Mouse (Mus musculus): Measurements from ENCODE around the gene Zbtb5. TPM values are rescaled to one million over a fixed set of nuclear protein-coding genes. Genes with fewer than 3 reads are reported as not detected.
A peak's percentile ranks its signal among the peaks of the same experiment; 100 is the strongest.

Gene Zbtb5
- polyA plus RNA-seq, 1 experiment from 2014 or later: 17.6 TPM

GRCm38 (mm10) chr4:44979794-44980338, 32.3 kb downstream of the Zbtb5 start:
- Histone ChIP-seq H3K9me3 (replicated peaks; ENCODE audit: control insufficient read depth, low read length) (peaks cover 3% of the 10 kb centered on the region; the same call in 1 of the 2 replicates), H3K9ac (ENCODE audit: low read length) (no peak overlapping the region), H3K4me2 (ENCODE audit: low read depth, low read length) (no peak overlapping the region), H3K27me3 (ENCODE audit: control insufficient read depth, insufficient read depth, low read length) (no peaks in the 10 kb centered on the region), H3K4me1 (ENCODE audit: control insufficient read depth, insufficient read depth, low read length) (peaks cover 6% of the 10 kb centered on the region; the same call in 1 of the 2 replicates), H3K27ac (ENCODE audit: low read length) (no peak overlapping the region), H3K36me3 (ENCODE audit: control insufficient read depth, insufficient read depth, low read length) (no peaks in the 10 kb centered on the region), H3K4me3 (replicated peaks; ENCODE audit: low read length) (no peak overlapping the region)
- 57% methylated on average over 7 of the region's 7 CpGs for whole genome bisulfite sequencing
- no peak for ATAC-seq (ENCODE audit: insufficient read depth, low FRiP score)

- H3K9ac ChIP-seq (ENCODE audit: low read length): no peak overlapping the region
- ATAC-seq (ENCODE audit: insufficient read depth, low FRiP score): no peak
- no peak overlapping the region for H3K4me2 ChIP-seq (ENCODE audit: low read depth, low read length)
- H3K27ac ChIP-seq (ENCODE audit: low read length): no peak overlapping the region
- H3K27me3 ChIP-seq (ENCODE audit: control insufficient read depth, insufficient read depth, low read length): no peaks in the 10 kb centered on the region
- H3K9me3 ChIP-seq (replicated peaks; ENCODE audit: control insufficient read depth, low read length): peaks cover 3% of the 10 kb centered on the region; the same call in 1 of the 2 replicates
- 52% methylated on average over 5 of the region's 5 CpGs for WGBS
- H3K4me1 ChIP-seq (ENCODE audit: control insufficient read depth, insufficient read depth, low read length): peaks cover 6% of the 10 kb centered on the region; the same call in 1 of the 2 replicates
- H3K4me3 ChIP-seq (replicated peaks; ENCODE audit: low read length): no peak overlapping the region
- H3K36me3 ChIP-seq (ENCODE audit: control insufficient read depth, insufficient read depth, low read length): no peaks in the 10 kb centered on the region
Measured at GRCm38 (mm10) chr4:44978175-44978574, 34.0 kb downstream of the Zbtb5 start.

- Histone ChIP-seq H3K9me3 (replicated peaks; ENCODE audit: control insufficient read depth, low read length) (peaks cover 3% of the 10 kb centered on the region; the same call in 1 of the 2 replicates), H3K27me3 (ENCODE audit: control insufficient read depth, insufficient read depth, low read length) (no peaks in the 10 kb centered on the region), H3K9ac (ENCODE audit: low read length) (no peak overlapping the region), H3K4me3 (replicated peaks; ENCODE audit: low read length) (no peak overlapping the region), H3K36me3 (ENCODE audit: control insufficient read depth, insufficient read depth, low read length) (no peaks in the 10 kb centered on the region), H3K27ac (ENCODE audit: low read length) (no peak overlapping the region), H3K4me1 (ENCODE audit: control insufficient read depth, insufficient read depth, low read length) (peaks cover 6% of the 10 kb centered on the region; the same call in 1 of the 2 replicates), H3K4me2 (ENCODE audit: low read depth, low read length) (no peak overlapping the region)
- WGBS: 88% methylated on average over 10 of the region's 10 CpGs
- no peak for ATAC-seq (ENCODE audit: insufficient read depth, low FRiP score)
Measured at GRCm38 (mm10) chr4:44976921-44977710, 35.1 kb downstream of the Zbtb5 start.

GRCm38 (mm10) chr4:44976026-44976615, 36.1 kb downstream of the Zbtb5 start:
- no peaks in the 10 kb centered on the region for H3K27me3 ChIP-seq (ENCODE audit: control insufficient read depth, insufficient read depth, low read length)

GRCm38 (mm10) chr4:44974331-44974730, 37.9 kb downstream of the Zbtb5 start:
- H3K27ac ChIP-seq (ENCODE audit: low read length): no peak overlapping the region
- no peaks in the 10 kb centered on the region for H3K27me3 ChIP-seq (ENCODE audit: control insufficient read depth, insufficient read depth, low read length)
- H3K4me3 ChIP-seq (replicated peaks; ENCODE audit: low read length): no peak overlapping the region
- 67% methylated on average over 8 of the region's 8 CpGs for WGBS
- H3K36me3 ChIP-seq (ENCODE audit: control insufficient read depth, insufficient read depth, low read length): no peaks in the 10 kb centered on the region
- peaks cover 3% of the 10 kb centered on the region; the same call in 1 of the 2 replicates for H3K9me3 ChIP-seq (replicated peaks; ENCODE audit: control insufficient read depth, low read length)
- H3K4me2 ChIP-seq (ENCODE audit: low read depth, low read length): no peak overlapping the region
- ATAC-seq (ENCODE audit: insufficient read depth, low FRiP score): no peak
- no peaks in the 10 kb centered on the region for H3K4me1 ChIP-seq (ENCODE audit: control insufficient read depth, insufficient read depth, low read length)
- no peak overlapping the region for H3K9ac ChIP-seq (ENCODE audit: low read length)

More at GRCm38 (mm10) chr4:44976026-44976615, 36.1 kb downstream of the Zbtb5 start:
- H3K36me3 ChIP-seq (ENCODE audit: control insufficient read depth, insufficient read depth, low read length): no peaks in the 10 kb centered on the region
- no peaks in the 10 kb centered on the region for H3K4me1 ChIP-seq (ENCODE audit: control insufficient read depth, insufficient read depth, low read length)
- 60% methylated on average over 6 of the region's 6 CpGs for whole genome bisulfite sequencing
- no peak for ATAC-seq (ENCODE audit: insufficient read depth, low FRiP score)
- peaks cover 3% of the 10 kb centered on the region; the same call in 1 of the 2 replicates for H3K9me3 ChIP-seq (replicated peaks; ENCODE audit: control insufficient read depth, low read length)
- H3K27ac ChIP-seq (ENCODE audit: low read length): no peak overlapping the region
- no peak overlapping the region for H3K4me3 ChIP-seq (replicated peaks; ENCODE audit: low read length)
- no peak overlapping the region for H3K9ac ChIP-seq (ENCODE audit: low read length)
- no peak overlapping the region for H3K4me2 ChIP-seq (ENCODE audit: low read depth, low read length)

- no peaks in the 10 kb centered on the region for H3K27me3 ChIP-seq (ENCODE audit: control insufficient read depth, insufficient read depth, low read length)
- no peaks in the 10 kb centered on the region for H3K4me1 ChIP-seq (ENCODE audit: control insufficient read depth, insufficient read depth, low read length)
- H3K9me3 ChIP-seq (replicated peaks; ENCODE audit: control insufficient read depth, low read length): peaks cover 3% of the 10 kb centered on the region; the same call in 1 of the 2 replicates
- peak overlapping the region; percentile 26; the same call in 1 of the 2 replicates for H3K9ac ChIP-seq (ENCODE audit: low read length)
- ATAC-seq (ENCODE audit: insufficient read depth, low FRiP score): no peak; the same call in 1 of the 2 replicates
- WGBS: 38% methylated on average over 14 of the region's 14 CpGs
- no peak overlapping the region for H3K27ac ChIP-seq (ENCODE audit: low read length)
- peak overlapping the region; percentile 53 for H3K4me2 ChIP-seq (ENCODE audit: low read depth, low read length)
- H3K4me3 ChIP-seq (replicated peaks; ENCODE audit: low read length): peak overlapping the region; percentile 23; the same call in 1 of the 2 replicates
- H3K36me3 ChIP-seq (ENCODE audit: control insufficient read depth, insufficient read depth, low read length): no peaks in the 10 kb centered on the region
Measured at GRCm38 (mm10) chr4:44973871-44974270, 38.3 kb downstream of the Zbtb5 start.

GRCm38 (mm10) chr4:44973450-44973849, 38.8 kb downstream of the Zbtb5 start:
- peaks cover 3% of the 10 kb centered on the region; the same call in 1 of the 2 replicates for H3K9me3 ChIP-seq (replicated peaks; ENCODE audit: control insufficient read depth, low read length)
- no peaks in the 10 kb centered on the region for H3K27me3 ChIP-seq (ENCODE audit: control insufficient read depth, insufficient read depth, low read length)
- H3K9ac ChIP-seq (ENCODE audit: low read length): peak overlapping the region; percentile 26; the same call in 1 of the 2 replicates
- peak overlapping the region; percentile 53 for H3K4me2 ChIP-seq (ENCODE audit: low read depth, low read length)
- no peak overlapping the region for H3K27ac ChIP-seq (ENCODE audit: low read length)
- H3K4me3 ChIP-seq (replicated peaks; ENCODE audit: low read length): peak overlapping the region; percentile 23; the same call in 1 of the 2 replicates
- 10% methylated on average over 9 of the region's 9 CpGs for WGBS
- H3K36me3 ChIP-seq (ENCODE audit: control insufficient read depth, insufficient read depth, low read length): no peaks in the 10 kb centered on the region
- no peaks in the 10 kb centered on the region for H3K4me1 ChIP-seq (ENCODE audit: control insufficient read depth, insufficient read depth, low read length)
- ATAC-seq (ENCODE audit: insufficient read depth, low FRiP score): peak; percentile 29; the same call in 1 of the 2 replicates

GRCm38 (mm10) chr4:44970612-44971110, 41.6 kb downstream of the Zbtb5 start:
- Histone ChIP-seq H3K4me1 (ENCODE audit: control insufficient read depth, insufficient read depth, low read length) (no peaks in the 10 kb centered on the region), H3K27ac (ENCODE audit: low read length) (no peak overlapping the region), H3K27me3 (ENCODE audit: control insufficient read depth, insufficient read depth, low read length) (no peaks in the 10 kb centered on the region), H3K4me2 (ENCODE audit: low read depth, low read length) (no peak overlapping the region), H3K9ac (ENCODE audit: low read length) (no peak overlapping the region), H3K9me3 (replicated peaks; ENCODE audit: control insufficient read depth, low read length) (no peaks in the 10 kb centered on the region), H3K4me3 (replicated peaks; ENCODE audit: low read length) (no peak overlapping the region), H3K36me3 (ENCODE audit: control insufficient read depth, insufficient read depth, low read length) (no peaks in the 10 kb centered on the region)
- ATAC-seq (ENCODE audit: insufficient read depth, low FRiP score): no peak
- 23% methylated on average over 10 of the region's 10 CpGs for WGBS

All from stomach, embryonic 16.5 days (tissue).